Mouse (Mus musculus) kidney, adult 2 months (tissue): ENCODE results near the gene Cacng3. TPM values are rescaled to one million over a fixed set of nuclear protein-coding genes. Genes with fewer than 3 reads are reported as not detected.

Experiments
- DNase-seq: peaks from one replicate; pipeline ENCODE4 v3.0.0; 2021
- H3K27ac ChIP-seq: fragments of 200-500 bp; 2 replicates; pipeline ENCODE4 v1.5.1; 2012; ENCODE audit warnings: low read depth, low read length, control low read depth, inconsistent platforms; ENCODE audit not compliant: insufficient read depth
- H3K27me3 ChIP-seq: fragments of 200-500 bp; replicated peaks from 2 replicates; pipeline ENCODE4 v1.6.1; 2012; ENCODE audit warnings: mild to moderate bottlenecking, moderate library complexity, low read length, inconsistent platforms; ENCODE audit not compliant: control insufficient read depth, insufficient read depth
- H3K36me3 ChIP-seq: fragments of 200-500 bp; 2 replicates; pipeline ENCODE4 v1.6.1; 2012; ENCODE audit warnings: mild to moderate bottlenecking, moderate library complexity, low read length, inconsistent platforms; ENCODE audit not compliant: control insufficient read depth, insufficient read depth
- H3K4me1 ChIP-seq: fragments of 200-500 bp; 2 replicates; pipeline ENCODE4 v1.6.1; 2011; ENCODE audit warnings: low read length; ENCODE audit not compliant: control insufficient read depth, insufficient read depth
- H3K4me3 ChIP-seq: fragments of 200-500 bp; 2 replicates; pipeline ENCODE4 v1.5.1; 2011; ENCODE audit warnings: mild to moderate bottlenecking, low read depth, low read length, control low read depth; ENCODE audit not compliant: insufficient read depth
- CTCF ChIP-seq: fragments of 200-500 bp; conservative IDR thresholded peaks from 2 replicates; pipeline ENCODE4 v1.5.1; 2011; ENCODE audit warnings: low read depth, mild to moderate bottlenecking, control low read depth, low read length, moderate library complexity, mixed read lengths; ENCODE audit not compliant: insufficient read depth, insufficient read length
- POLR2A ChIP-seq: fragments of 200-500 bp; IDR thresholded peaks from one replicate; pipeline ENCODE4 v1.6.1; 2011; ENCODE audit warnings: low read depth, low read length, control low read depth
- WGBS: fragments of 180-500 bp; shearing (Covaris S2); methylation state at CpG from one replicate; pipeline ENCODE4 v1.1.7; 2018; 5-methylcytosine and 5-hydroxymethylcytosine counted together
- polyA plus RNA-seq: library from polyadenylated mRNA; depleted of rRNA; stranded (reverse); fragments of >200 nt; gene quantifications from 2 replicates; pipeline ENCODE4 v1.2.3, GENCODE M21; 2012

Cacng3 gene
- polyA plus RNA-seq, 1 experiment = 0.03 TPM

GRCm38 (mm10) chr7:122718540-122718939 is 48.2 kb downstream of the Cacng3 start:
- Histone ChIP-seq H3K4me3 (no peak overlapping the region), H3K27ac (no peak overlapping the region), H3K27me3 (no peaks in the 10 kb centered on the region), H3K4me1 (0 out of 2 replicates have a peak, but pooled peaks cover 2% of the 10 kb centered on the region), H3K36me3 (no peaks in the 10 kb centered on the region)
- TF ChIP-seq CTCF (no peak), POLR2A (no peak)
- 93% methylated on average over 4 of the region's 4 CpGs for WGBS
- DNase-seq = no peak

- TF ChIP-seq POLR2A (no peak), CTCF (no peak)
- no peak overlapping the region for H3K4me3 ChIP-seq
- H3K36me3 ChIP-seq = no peaks in the 10 kb centered on the region
- 25% methylated on average over 5 of the region's 5 CpGs for WGBS
- H3K27me3 ChIP-seq = no peaks in the 10 kb centered on the region
- H3K27ac ChIP-seq = no peak overlapping the region
- DNase-seq = peak; percentile 31
- H3K4me1 ChIP-seq = 0 out of 2 replicates have a peak, but pooled peaks cover 2% of the 10 kb centered on the region
Observed at GRCm38 (mm10) chr7:122723358-122723876, 53.1 kb downstream of the Cacng3 start.

GRCm38 (mm10) chr7:122726376-122726775 is 56.1 kb downstream of the Cacng3 start:
- H3K4me1 ChIP-seq = 0 out of 2 replicates have a peak, but pooled peaks cover 6% of the 10 kb centered on the region
- WGBS = 72% methylated on average over 2 of the region's 2 CpGs
- no peak for DNase-seq
- H3K27me3 ChIP-seq = no peaks in the 10 kb centered on the region
- no peaks in the 10 kb centered on the region for H3K36me3 ChIP-seq
- no peak for TF ChIP-seq CTCF
- TF ChIP-seq POLR2A = no peak
- no peak overlapping the region for H3K27ac ChIP-seq
- no peak overlapping the region for H3K4me3 ChIP-seq

- Histone ChIP-seq H3K36me3 (no peaks in the 10 kb centered on the region), H3K4me1 (0 out of 2 replicates have a peak, but pooled peaks cover 6% of the 10 kb centered on the region), H3K27ac (no peak overlapping the region), H3K27me3 (no peaks in the 10 kb centered on the region), H3K4me3 (no peak overlapping the region)
- 93% methylated on average over 8 of the region's 8 CpGs for WGBS
- no peak for TF ChIP-seq CTCF
- TF ChIP-seq POLR2A = no peak
- no peak for DNase-seq
Observed at GRCm38 (mm10) chr7:122728186-122728585, 57.9 kb downstream of the Cacng3 start.

GRCm38 (mm10) chr7:122728846-122729245 is 58.6 kb downstream of the Cacng3 start:
- no peak for TF ChIP-seq CTCF
- no peak for TF ChIP-seq POLR2A
- 17% methylated on average over 7 of the region's 7 CpGs for WGBS
- H3K4me1 ChIP-seq = 0 out of 2 replicates have a peak, but pooled peaks cover 4% of the 10 kb centered on the region
- H3K27ac ChIP-seq = no peak overlapping the region
- H3K4me3 ChIP-seq = no peak overlapping the region
- H3K36me3 ChIP-seq = no peaks in the 10 kb centered on the region
- peak; percentile 57 for DNase-seq
- no peaks in the 10 kb centered on the region for H3K27me3 ChIP-seq

GRCm38 (mm10) chr7:122735323-122735722 is 65.0 kb downstream of the Cacng3 start:
- H3K4me1 ChIP-seq = no peaks in the 10 kb centered on the region
- no peak overlapping the region for H3K4me3 ChIP-seq
- no peaks in the 10 kb centered on the region for H3K36me3 ChIP-seq
- no peak overlapping the region for H3K27ac ChIP-seq
- no peaks in the 10 kb centered on the region for H3K27me3 ChIP-seq
- TF ChIP-seq POLR2A = no peak
- TF ChIP-seq CTCF = no peak
- DNase-seq = no peak
- 64% methylated on average over 11 of the region's 11 CpGs for WGBS

GRCm38 (mm10) chr7:122738541-122738940 is 68.2 kb downstream of the Cacng3 start:
- no peak for DNase-seq
- no peak for TF ChIP-seq POLR2A
- no peak for TF ChIP-seq CTCF
- Histone ChIP-seq H3K4me3 (no peak overlapping the region), H3K4me1 (no peaks in the 10 kb centered on the region), H3K27ac (no peak overlapping the region), H3K36me3 (no peaks in the 10 kb centered on the region), H3K27me3 (no peaks in the 10 kb centered on the region)
- WGBS = 54% methylated on average over 5 of the region's 5 CpGs

- 94% methylated on average over 2 of the region's 2 CpGs for WGBS
- no peak for DNase-seq
- TF ChIP-seq CTCF = no peak
- no peak for TF ChIP-seq POLR2A
- Histone ChIP-seq H3K27ac (no peak overlapping the region), H3K36me3 (no peaks in the 10 kb centered on the region), H3K4me3 (no peak overlapping the region), H3K27me3 (no peaks in the 10 kb centered on the region; the same call in 1 of the 2 replicates), H3K4me1 (no peaks in the 10 kb centered on the region)
Observed at GRCm38 (mm10) chr7:122740663-122741062, 70.4 kb downstream of the Cacng3 start.
